Mouse (Mus musculus) layer of hippocampus, adult 11-12 months (tissue): Measurements from ENCODE around the gene Inpp5f.
"Not testable (repeated sequence)": the region's sequence is repeated elsewhere in the genome, so short reads cannot be mapped to it uniquely, and the experiment has no call there.

Experiments
- DNase-seq: peaks from one replicate; pipeline ENCODE4 v3.0.0; 2022; ENCODE audit warnings: low spot score

The Inpp5f gene

GRCm38 (mm10) chr7:128664861-128665377, 53.8 kb downstream of the Inpp5f start:
- DNase-seq: no peak

- DNase-seq: no peak
Observed at GRCm38 (mm10) chr7:128667788-128668187, 56.7 kb downstream of the Inpp5f start.

GRCm38 (mm10) chr7:128668831-128669230, 57.7 kb downstream of the Inpp5f start:
- DNase-seq: no peak

GRCm38 (mm10) chr7:128671952-128672351, 60.8 kb downstream of the Inpp5f start:
- DNase-seq: peak; percentile 70

GRCm38 (mm10) chr7:128672408-128673010, 61.4 kb downstream of the Inpp5f start:
- DNase-seq: peak; percentile 52

GRCm38 (mm10) chr7:128678546-128678945, 67.4 kb downstream of the Inpp5f start:
- DNase-seq: no peak

GRCm38 (mm10) chr7:128687821-128688564, 76.9 kb downstream of the Inpp5f start:
- peak; percentile 76 for DNase-seq

- DNase-seq: no peak
Observed at GRCm38 (mm10) chr7:128689347-128689746, 78.2 kb downstream of the Inpp5f start.

- DNase-seq: peak; percentile 93
Observed at GRCm38 (mm10) chr7:128690070-128690469, 78.9 kb downstream of the Inpp5f start.

- peak; percentile 86 for DNase-seq
Observed at GRCm38 (mm10) chr7:128690796-128691195, 79.7 kb downstream of the Inpp5f start.

- no peak for DNase-seq
Observed at GRCm38 (mm10) chr7:128692163-128692562, 81.0 kb downstream of the Inpp5f start.

- no peak for DNase-seq
Observed at GRCm38 (mm10) chr7:128694848-128695247, 83.7 kb downstream of the Inpp5f start.

GRCm38 (mm10) chr7:128699959-128700358, 88.8 kb downstream of the Inpp5f start:
- not testable (repeated sequence) for DNase-seq

- DNase-seq: peak; percentile 65
Observed at GRCm38 (mm10) chr7:128705735-128706134, 94.6 kb downstream of the Inpp5f start.

GRCm38 (mm10) chr7:128717991-128718390, 106.9 kb downstream of the Inpp5f start:
- DNase-seq: no peak

- peak; percentile 87 for DNase-seq
Observed at GRCm38 (mm10) chr7:128724761-128725160, 113.6 kb downstream of the Inpp5f start.

GRCm38 (mm10) chr7:128725189-128725588, 114.1 kb downstream of the Inpp5f start:
- DNase-seq: no peak

GRCm38 (mm10) chr7:128726999-128727398, 115.9 kb downstream of the Inpp5f start:
- no peak for DNase-seq

- DNase-seq: no peak
Observed at GRCm38 (mm10) chr7:128727701-128728100, 116.6 kb downstream of the Inpp5f start.

GRCm38 (mm10) chr7:128728738-128729137, 117.6 kb downstream of the Inpp5f start:
- no peak for DNase-seq

GRCm38 (mm10) chr7:128731585-128731984, 120.5 kb downstream of the Inpp5f start:
- DNase-seq: no peak

GRCm38 (mm10) chr7:128738041-128738440, 126.9 kb downstream of the Inpp5f start:
- no peak for DNase-seq

- DNase-seq: no peak
Observed at GRCm38 (mm10) chr7:128739116-128739461, 128.0 kb downstream of the Inpp5f start.
